Mouse (Mus musculus) embryonic facial prominence, embryonic 13.5 days (tissue): Measurements from ENCODE around the gene Soga3. TPM values are rescaled to one million over a fixed set of nuclear protein-coding genes. Genes with fewer than 3 reads are reported as not detected.

ENCODE experiments used
- ATAC-seq: fragments of 200-750 bp; cut with Nextera tagmentation; 2 replicates; pipeline ENCODE4 v1.8.0; 2017; ENCODE audit warnings: low read depth; ENCODE audit not compliant: insufficient number of reproducible peaks, insufficient read depth, low FRiP score, low TSS enrichment
- H3K27ac ChIP-seq: fragments of 300-500 bp; sonication (generic); 2 replicates; pipeline ENCODE4 v1.5.1; 2015; ENCODE audit warnings: moderate library complexity, mild to moderate bottlenecking, inconsistent platforms
- H3K27me3 ChIP-seq: fragments of 300-500 bp; sonication (generic); 2 replicates; pipeline ENCODE4 v1.6.1; 2015; ENCODE audit warnings: mild to moderate bottlenecking, inconsistent platforms
- H3K36me3 ChIP-seq: fragments of 300-500 bp; sonication (generic); 2 replicates; pipeline ENCODE4 v1.6.1; 2015; ENCODE audit warnings: mild to moderate bottlenecking, inconsistent platforms
- H3K4me1 ChIP-seq: fragments of 300-500 bp; sonication (generic); 2 replicates; pipeline ENCODE4 v1.6.1; 2015; ENCODE audit warnings: inconsistent platforms
- H3K4me2 ChIP-seq: fragments of 300-500 bp; sonication (generic); 2 replicates; pipeline ENCODE4 v1.6.1; 2015; ENCODE audit warnings: moderate library complexity, mild to moderate bottlenecking, inconsistent platforms
- H3K4me3 ChIP-seq: fragments of 300-500 bp; sonication (generic); 2 replicates; pipeline ENCODE4 v1.5.1; 2015; ENCODE audit warnings: mild to moderate bottlenecking, inconsistent platforms
- H3K9ac ChIP-seq: fragments of 300-500 bp; sonication (generic); 2 replicates; pipeline ENCODE4 v1.6.1; 2015; ENCODE audit warnings: mild to moderate bottlenecking, inconsistent platforms
- H3K9me3 ChIP-seq: fragments of 300-500 bp; sonication (generic); 2 replicates; pipeline ENCODE4 v1.6.1; 2016; ENCODE audit warnings: inconsistent platforms
- WGBS: fragments of 180-500 bp; shearing (Covaris S2); methylation state at CpG from one replicate; pipeline ENCODE4 v1.1.7; 2015; ENCODE audit warnings: mixed read lengths; 5-methylcytosine and 5-hydroxymethylcytosine counted together
- polyA plus RNA-seq: library from polyadenylated mRNA; unstranded; fragments of >200 nt; fragmentation: Nextera tagmentation; extraction: Ambion mirVana; gene quantifications from 2 replicates; pipeline ENCODE4 v1.2.1, GENCODE M21; 2015

Gene Soga3
- polyA plus RNA-seq, result 3.8 and 9.0 TPM in 2 replicates

DNA sequence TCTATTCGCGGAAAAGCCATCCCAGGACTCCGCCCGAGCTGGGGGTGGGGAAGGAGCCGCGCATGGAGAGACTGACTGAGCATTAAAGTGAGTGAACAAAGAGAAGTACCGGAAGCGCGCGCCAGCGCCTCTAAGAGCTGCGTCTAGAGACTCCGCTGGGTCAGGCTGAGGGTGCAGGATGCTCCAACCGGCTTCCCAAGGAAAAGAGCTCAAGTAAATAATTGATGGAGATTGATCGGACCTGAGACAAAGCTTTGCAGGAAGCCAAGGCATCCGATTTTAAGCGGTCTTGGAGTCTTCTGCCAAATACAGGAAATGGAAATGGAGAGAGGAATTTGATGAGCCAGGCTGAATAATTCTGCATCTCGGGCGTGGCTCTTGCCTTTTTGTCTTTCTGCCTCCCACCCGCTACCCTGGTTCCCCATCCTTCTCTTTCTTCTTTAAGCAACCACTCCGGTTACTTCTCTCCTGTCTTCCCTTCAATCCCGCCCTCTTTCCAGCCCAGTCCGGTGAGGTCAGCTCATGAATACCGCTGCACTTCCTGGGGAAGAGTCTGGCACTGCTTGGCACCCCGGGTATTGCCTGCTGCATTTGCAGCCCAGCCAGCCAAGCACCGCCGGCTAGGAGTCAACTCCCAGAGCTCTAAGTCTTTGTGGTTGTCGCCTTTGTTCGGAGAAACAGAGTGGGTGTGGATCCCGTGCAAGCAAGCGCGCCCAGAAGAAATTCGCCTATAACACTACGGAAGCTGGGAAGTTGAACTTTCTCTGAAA is at the start of gene Soga3:
Gene Soga3 (plus strand): TSS at position 274 of the 770 bp plus-strand sequence.
- peak within 1 kb of the TSS; percentile 39 for H3K4me3 ChIP-seq
- no peaks in the 10 kb centered on the region for H3K9me3 ChIP-seq
- peak within 1 kb of the TSS; percentile 44; the same call in 1 of the 2 replicates for H3K9ac ChIP-seq
- no peaks in the 10 kb centered on the region for H3K36me3 ChIP-seq
- peaks cover 27% of the 10 kb centered on the region for H3K4me1 ChIP-seq
- WGBS, result under 1% methylated on average over 34 of the region's 34 CpGs
- H3K27ac ChIP-seq, result no peak within 1 kb of the TSS
- H3K27me3 ChIP-seq, result peaks cover 69% of the 10 kb centered on the region
- ATAC-seq, result no peak
- H3K4me2 ChIP-seq, result peak within 1 kb of the TSS; percentile 59

DNA sequence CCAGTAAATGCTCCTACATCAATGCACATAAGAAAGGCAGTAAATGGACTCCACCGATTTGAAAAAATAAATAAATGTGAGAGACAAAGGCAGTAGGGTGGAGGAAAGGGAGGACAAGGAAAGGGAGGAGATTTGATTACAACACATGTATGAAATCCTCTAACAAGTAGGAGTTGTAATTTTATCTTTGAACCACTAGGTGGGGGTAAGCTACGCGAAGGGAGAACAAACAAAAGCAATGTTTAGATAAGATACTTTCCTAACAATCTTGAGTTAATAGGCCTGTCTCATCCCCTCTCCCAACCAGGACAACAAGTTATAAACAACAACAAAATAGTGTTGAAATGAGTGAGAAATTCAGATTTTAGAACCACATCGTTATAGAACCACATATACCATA is 36.7 kb upstream of the Soga3 start:
- Histone ChIP-seq H3K4me3 (no peak overlapping the region), H3K27me3 (no peaks in the 10 kb centered on the region), H3K4me1 (no peaks in the 10 kb centered on the region), H3K9ac (no peak overlapping the region), H3K4me2 (no peak overlapping the region), H3K36me3 (no peaks in the 10 kb centered on the region), H3K27ac (no peak overlapping the region), H3K9me3 (no peaks in the 10 kb centered on the region)
- WGBS, result 16% methylated on average over 4 of the region's 4 CpGs
- no peak for ATAC-seq

GRCm38 (mm10) chr10:29142556-29143105 is 1.0 kb upstream of the Soga3 start:
- no peak overlapping the region for H3K4me3 ChIP-seq
- no peak overlapping the region for H3K9ac ChIP-seq
- H3K4me1 ChIP-seq, result peaks cover 22% of the 10 kb centered on the region
- H3K9me3 ChIP-seq, result no peaks in the 10 kb centered on the region
- no peak overlapping the region for H3K27ac ChIP-seq
- no peaks in the 10 kb centered on the region for H3K36me3 ChIP-seq
- 24% methylated on average over 7 of the region's 7 CpGs for WGBS
- peaks cover 58% of the 10 kb centered on the region for H3K27me3 ChIP-seq
- ATAC-seq, result no peak
- H3K4me2 ChIP-seq, result no peak overlapping the region

GRCm38 (mm10) chr10:29144612-29145405 is 1.2 kb downstream of the Soga3 start:
- Histone ChIP-seq H3K27ac (no peak overlapping the region), H3K9me3 (no peaks in the 10 kb centered on the region), H3K4me1 (peaks cover 27% of the 10 kb centered on the region), H3K4me2 (peak overlapping the region; percentile 59; the same call in 1 of the 2 replicates), H3K36me3 (no peaks in the 10 kb centered on the region), H3K4me3 (peak overlapping the region; percentile 39; the same call in 1 of the 2 replicates), H3K9ac (no peak overlapping the region), H3K27me3 (peaks cover 76% of the 10 kb centered on the region)
- ATAC-seq, result no peak
- WGBS, result 18% methylated on average over 9 of the region's 12 CpGs

DNA sequence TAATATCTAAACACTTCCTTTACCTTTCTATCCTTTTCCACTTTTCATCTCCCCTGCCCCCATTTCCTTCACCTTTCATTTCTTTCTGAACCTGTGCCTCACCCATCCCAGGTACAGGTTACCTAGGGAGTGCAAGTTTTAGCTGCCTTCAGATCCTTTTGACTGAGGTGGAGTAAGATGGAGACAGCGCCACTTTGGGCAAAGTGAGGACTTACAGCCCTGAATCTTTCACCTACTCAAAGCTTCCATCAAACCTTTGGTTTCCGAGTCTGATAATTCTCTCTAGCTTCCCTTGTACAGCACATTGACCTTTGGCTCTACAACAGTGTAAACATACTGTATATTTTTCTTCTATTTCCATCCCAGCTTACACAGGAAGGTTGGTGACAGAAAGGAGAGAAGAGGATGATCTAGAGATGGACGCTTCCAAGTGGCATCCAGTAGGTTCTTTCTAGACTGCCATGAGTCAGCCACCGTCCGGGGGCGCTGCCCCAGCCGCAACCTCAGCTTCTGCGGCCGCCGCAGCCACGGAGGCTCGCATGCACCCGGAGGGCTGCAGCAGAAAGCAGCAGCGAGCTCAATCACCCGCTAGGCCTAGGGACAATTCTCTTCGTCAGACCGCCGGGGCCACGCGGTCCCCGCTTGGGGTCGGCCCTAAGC is 2.7 kb downstream of the Soga3 start:
- peak overlapping the region; percentile 99 for H3K4me2 ChIP-seq
- peaks cover 70% of the 10 kb centered on the region for H3K27me3 ChIP-seq
- no peaks in the 10 kb centered on the region for H3K36me3 ChIP-seq
- peak overlapping the region; percentile 61 for H3K4me3 ChIP-seq
- H3K9ac ChIP-seq, result no peak overlapping the region
- no peak overlapping the region for H3K27ac ChIP-seq
- WGBS, result 1% methylated on average over 22 of the region's 22 CpGs
- H3K4me1 ChIP-seq, result peaks cover 27% of the 10 kb centered on the region
- H3K9me3 ChIP-seq, result no peaks in the 10 kb centered on the region
- ATAC-seq, result no peak

GRCm38 (mm10) chr10:29146858-29147640 is 3.4 kb downstream of the Soga3 start:
- 1% methylated on average over 65 of the region's 65 CpGs for WGBS
- Histone ChIP-seq H3K27me3 (peaks cover 70% of the 10 kb centered on the region), H3K4me3 (peak overlapping the region; percentile 61), H3K27ac (no peak overlapping the region), H3K4me2 (peak overlapping the region; percentile 99), H3K9ac (peak overlapping the region; percentile 60), H3K4me1 (peaks cover 27% of the 10 kb centered on the region), H3K36me3 (no peaks in the 10 kb centered on the region), H3K9me3 (no peaks in the 10 kb centered on the region)
- ATAC-seq, result peak; percentile 78

DNA sequence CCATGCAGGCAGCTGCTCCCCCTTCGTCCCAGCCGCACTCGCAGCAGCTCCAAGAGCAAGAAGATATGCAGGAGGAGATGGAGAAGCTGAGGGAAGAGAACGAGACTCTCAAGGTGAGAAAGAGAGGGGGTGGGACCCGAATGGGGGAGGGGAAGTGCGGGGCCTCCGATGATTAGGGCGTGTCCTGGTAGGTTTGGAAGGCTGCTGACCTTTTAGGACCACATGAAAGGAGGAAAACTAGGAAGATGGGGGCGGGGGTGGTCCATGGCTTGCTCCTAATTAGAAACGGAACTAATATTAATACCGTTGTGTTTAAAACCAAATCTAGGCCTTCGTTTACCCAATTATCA is 4.0 kb downstream of the Soga3 start:
- WGBS, result 2% methylated on average over 12 of the region's 12 CpGs
- Histone ChIP-seq H3K9me3 (no peaks in the 10 kb centered on the region), H3K27ac (no peak overlapping the region), H3K27me3 (peaks cover 65% of the 10 kb centered on the region), H3K9ac (peak overlapping the region; percentile 60), H3K4me2 (peak overlapping the region; percentile 99), H3K36me3 (no peaks in the 10 kb centered on the region), H3K4me1 (peaks cover 27% of the 10 kb centered on the region), H3K4me3 (peak overlapping the region; percentile 61)
- no peak; the same call in 1 of the 2 replicates for ATAC-seq

DNA sequence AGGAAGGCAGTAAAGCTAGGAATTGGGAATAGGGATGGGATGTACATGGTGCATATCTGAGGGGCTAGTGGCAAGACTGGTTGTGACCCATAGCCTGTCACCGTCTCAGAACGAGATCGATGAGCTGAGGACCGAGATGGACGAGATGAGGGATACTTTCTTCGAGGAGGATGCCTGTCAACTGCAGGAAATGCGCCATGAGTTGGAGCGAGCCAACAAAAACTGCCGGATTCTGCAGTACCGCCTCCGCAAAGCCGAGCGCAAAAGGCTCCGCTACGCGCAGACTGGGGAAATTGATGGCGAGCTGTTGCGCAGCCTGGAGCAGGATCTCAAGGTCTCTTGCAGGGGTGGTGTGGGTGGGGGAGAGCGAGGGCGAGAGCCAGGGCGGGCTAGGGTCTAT is 4.4 kb downstream of the Soga3 start:
- H3K27me3 ChIP-seq, result peaks cover 63% of the 10 kb centered on the region
- no peak overlapping the region for H3K9ac ChIP-seq
- H3K4me3 ChIP-seq, result peak overlapping the region; percentile 61
- no peaks in the 10 kb centered on the region for H3K36me3 ChIP-seq
- H3K9me3 ChIP-seq, result no peaks in the 10 kb centered on the region
- 1% methylated on average over 21 of the region's 21 CpGs for WGBS
- H3K4me2 ChIP-seq, result peak overlapping the region; percentile 99
- H3K4me1 ChIP-seq, result peaks cover 27% of the 10 kb centered on the region
- no peak overlapping the region for H3K27ac ChIP-seq
- no peak for ATAC-seq

DNA sequence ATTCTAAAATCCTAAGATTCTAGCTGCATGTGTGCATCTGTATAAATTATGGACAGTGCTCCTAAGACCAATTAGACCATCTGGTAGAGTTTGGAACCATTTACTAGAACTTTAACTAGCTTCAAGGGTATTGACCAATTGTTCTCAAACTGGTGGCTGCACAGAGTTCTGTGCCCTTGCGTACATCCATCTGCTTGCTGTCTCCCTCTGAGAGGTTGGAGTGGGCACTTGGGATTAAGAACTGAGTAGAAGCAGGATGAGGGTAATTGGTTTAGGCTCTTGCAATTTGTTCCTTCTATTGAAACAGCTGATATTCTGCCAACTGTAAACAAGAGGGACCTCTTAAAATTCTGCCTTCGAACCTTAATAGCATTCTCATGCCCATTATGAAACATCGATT is 11.7 kb downstream of the Soga3 start:
- H3K4me2 ChIP-seq, result no peak overlapping the region
- no peak overlapping the region for H3K4me3 ChIP-seq
- no peaks in the 10 kb centered on the region for H3K4me1 ChIP-seq
- no peak for ATAC-seq
- H3K9ac ChIP-seq, result no peak overlapping the region
- H3K27me3 ChIP-seq, result no peaks in the 10 kb centered on the region
- WGBS, result 80% methylated on average over 3 of the region's 3 CpGs
- no peaks in the 10 kb centered on the region for H3K36me3 ChIP-seq
- H3K27ac ChIP-seq, result no peak overlapping the region
- no peaks in the 10 kb centered on the region for H3K9me3 ChIP-seq

DNA sequence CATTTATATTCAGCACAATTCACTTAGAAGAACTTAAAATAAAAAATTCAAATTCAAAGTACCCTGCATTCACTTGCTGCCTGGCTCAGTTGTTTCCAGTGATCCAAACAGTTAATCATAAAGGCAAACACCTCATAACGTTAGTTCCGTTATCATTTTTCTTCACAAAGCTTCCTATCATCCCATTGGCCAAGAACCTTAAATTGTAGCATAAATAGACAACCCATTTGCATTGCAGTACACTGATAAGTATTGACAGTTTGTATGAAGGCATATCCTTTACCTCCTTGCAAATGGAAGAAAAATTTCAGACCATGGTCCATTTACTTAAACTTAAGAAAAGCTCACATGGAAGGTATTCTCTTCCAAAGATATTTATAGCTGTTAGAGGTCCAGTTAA is 18.0 kb downstream of the Soga3 start:
- no peaks in the 10 kb centered on the region for H3K36me3 ChIP-seq
- H3K4me1 ChIP-seq, result no peaks in the 10 kb centered on the region
- H3K27ac ChIP-seq, result no peak overlapping the region
- H3K4me3 ChIP-seq, result no peak overlapping the region
- no peaks in the 10 kb centered on the region for H3K9me3 ChIP-seq
- no peak overlapping the region for H3K4me2 ChIP-seq
- H3K9ac ChIP-seq, result no peak overlapping the region
- 88% methylated on average over 2 of the region's 2 CpGs for whole genome bisulfite sequencing
- no peak for ATAC-seq
- no peaks in the 10 kb centered on the region for H3K27me3 ChIP-seq

- no peak overlapping the region for H3K9ac ChIP-seq
- no peaks in the 10 kb centered on the region for H3K27me3 ChIP-seq
- no peak overlapping the region for H3K4me2 ChIP-seq
- 83% methylated on average over 2 of the region's 2 CpGs for WGBS
- no peak overlapping the region for H3K4me3 ChIP-seq
- H3K9me3 ChIP-seq, result no peaks in the 10 kb centered on the region
- no peak for ATAC-seq
- no peaks in the 10 kb centered on the region for H3K36me3 ChIP-seq
- no peak overlapping the region for H3K27ac ChIP-seq
- no peaks in the 10 kb centered on the region for H3K4me1 ChIP-seq
Measured at GRCm38 (mm10) chr10:29173778-29174177, 30.1 kb downstream of the Soga3 start.
